Mouse (Mus musculus) liver, adult 2 months (tissue): Measurements from ENCODE around the gene H3f3a.

Experiments
- CTCF ChIP-seq: fragments of 200-500 bp; IDR thresholded peaks from 2 replicates; pipeline ENCODE4 v1.5.1; 2011; ENCODE audit warnings: low read depth, low read length, control low read depth
- POLR2A ChIP-seq: fragments of 200-500 bp; IDR thresholded peaks from 2 replicates; pipeline ENCODE4 v1.6.1; 2011; ENCODE audit warnings: low read length, control low read depth; ENCODE audit not compliant: insufficient read depth; ENCODE audit errors: extremely low read depth

- TF ChIP-seq CTCF (no peak), POLR2A (no peak)
These were observed 51.6 kb downstream of the H3f3a start for GRCm38 (mm10) chr1:180762180-180762579.
